Mouse (Mus musculus) macrophage (primary cell): ENCODE results near the gene Tnf. TPM values are rescaled to one million over a fixed set of nuclear protein-coding genes. Genes with fewer than 3 reads are reported as not detected.

Experiments
- H3K27ac ChIP-seq: fragments of 350-480 bp; formaldehyde crosslinking; 2 replicates; pipeline ENCODE4 v1.9.0; 2021
- H3K36me3 ChIP-seq: fragments of 350-480 bp; formaldehyde crosslinking; 2 replicates; pipeline ENCODE4 v1.9.0; 2021; ENCODE audit errors: inconsistent target
- H3K4me3 ChIP-seq: fragments of 350-480 bp; formaldehyde crosslinking; 2 replicates; pipeline ENCODE4 v1.9.0; 2021; ENCODE audit errors: inconsistent target
- H3K79me2 ChIP-seq: fragments of 350-480 bp; formaldehyde crosslinking; 2 replicates; pipeline ENCODE4 v1.9.0; 2021; ENCODE audit errors: inconsistent target
- WGBS: methylation state at CpG from one replicate; pipeline ENCODE4 v1.1.7; 2026; ENCODE audit warnings: inconsistent platforms; ENCODE audit not compliant: missing documents; 5-methylcytosine and 5-hydroxymethylcytosine counted together
- polyA plus RNA-seq: library from polyadenylated mRNA; stranded (reverse); fragments of 250-400 nt; gene quantifications from 3 replicates; pipeline ENCODE4 v1.2.4, GENCODE M21; 2018; ENCODE audit warnings: inconsistent platforms

Gene Tnf
- polyA plus RNA-seq, 1 experiment from 2014 or later: 20.0 TPM

- no peak overlapping the region for H3K4me3 ChIP-seq
- H3K79me2 ChIP-seq: peaks cover 97% of the 10 kb centered on the region
- peaks cover 30% of the 10 kb centered on the region for H3K36me3 ChIP-seq
- WGBS: 88% methylated on average over 5 of the region's 5 CpGs
- no peak overlapping the region for H3K27ac ChIP-seq
These were observed 23.6 kb upstream of the Tnf start for GRCm38 (mm10) chr17:35225456-35225855.

- Histone ChIP-seq H3K79me2 (peaks cover 88% of the 10 kb centered on the region), H3K27ac (no peak overlapping the region), H3K4me3 (no peak overlapping the region), H3K36me3 (peaks cover 25% of the 10 kb centered on the region)
- WGBS: 97% methylated on average over 4 of the region's 4 CpGs
These were observed 22.8 kb upstream of the Tnf start for GRCm38 (mm10) chr17:35224641-35225040.

GRCm38 (mm10) chr17:35222299-35222698, 20.5 kb upstream of the Tnf start:
- 26% methylated on average over 6 of the region's 6 CpGs for WGBS
- Histone ChIP-seq H3K4me3 (no peak overlapping the region), H3K79me2 (peaks cover 65% of the 10 kb centered on the region), H3K36me3 (0 out of 2 replicates have a peak, but pooled peaks cover 1% of the 10 kb centered on the region), H3K27ac (peak overlapping the region; percentile 68)

GRCm38 (mm10) chr17:35220156-35220952, 18.5 kb upstream of the Tnf start, which contains the start of gene Gm16181:
Gene Gm16181, plus strand, starts transcription at chr17:35220834.
- H3K79me2 ChIP-seq: peaks cover 46% of the 10 kb centered on the region
- H3K27ac ChIP-seq: peak within 1 kb of the TSS; percentile 94
- 53% methylated on average over 26 of the region's 28 CpGs for WGBS
- H3K36me3 ChIP-seq: no peaks in the 10 kb centered on the region
- no peak within 1 kb of the TSS for H3K4me3 ChIP-seq

GRCm38 (mm10) chr17:35219601-35220041, 17.8 kb upstream of the Tnf start:
- H3K27ac ChIP-seq: peak overlapping the region; percentile 94
- H3K79me2 ChIP-seq: peaks cover 38% of the 10 kb centered on the region
- H3K4me3 ChIP-seq: no peak overlapping the region
- WGBS: 0% methylated on average over 6 of the region's 6 CpGs
- no peaks in the 10 kb centered on the region for H3K36me3 ChIP-seq

- WGBS: 4% methylated on average over 18 of the region's 18 CpGs
- Histone ChIP-seq H3K4me3 (peak overlapping the region; percentile 14), H3K27ac (peak overlapping the region; percentile 94), H3K36me3 (no peaks in the 10 kb centered on the region), H3K79me2 (peaks cover 29% of the 10 kb centered on the region; the same call in 1 of the 2 replicates)
These were observed 16.8 kb upstream of the Tnf start for GRCm38 (mm10) chr17:35218516-35219193.

GRCm38 (mm10) chr17:35213071-35213470, 11.3 kb upstream of the Tnf start:
- no peak overlapping the region for H3K4me3 ChIP-seq
- H3K79me2 ChIP-seq: no peaks in the 10 kb centered on the region
- WGBS: 99% methylated on average over 5 of the region's 5 CpGs
- H3K27ac ChIP-seq: no peak overlapping the region
- no peaks in the 10 kb centered on the region for H3K36me3 ChIP-seq

GRCm38 (mm10) chr17:35210593-35210992, 8.8 kb upstream of the Tnf start:
- Histone ChIP-seq H3K4me3 (no peak overlapping the region), H3K36me3 (no peaks in the 10 kb centered on the region), H3K79me2 (no peaks in the 10 kb centered on the region), H3K27ac (peak overlapping the region; percentile 93)
- 63% methylated on average over 3 of the region's 3 CpGs for WGBS

- Histone ChIP-seq H3K27ac (peak overlapping the region; percentile 93), H3K36me3 (no peaks in the 10 kb centered on the region), H3K4me3 (peak overlapping the region; percentile 5; the same call in 1 of the 2 replicates), H3K79me2 (no peaks in the 10 kb centered on the region)
- 7% methylated on average over 12 of the region's 12 CpGs for WGBS
These were observed 8.2 kb upstream of the Tnf start for GRCm38 (mm10) chr17:35209785-35210535.

GRCm38 (mm10) chr17:35205380-35205769, 3.6 kb upstream of the Tnf start:
- Histone ChIP-seq H3K36me3 (no peaks in the 10 kb centered on the region), H3K4me3 (no peak overlapping the region)

GRCm38 (mm10) chr17:35204494-35205379, 2.9 kb upstream of the Tnf start, which contains the start of gene Lta:
Gene Lta, minus strand, starts transcription at chr17:35205351.
- Histone ChIP-seq H3K36me3 (peaks cover under 1% of the 10 kb centered on the region; the same call in 1 of the 2 replicates), H3K79me2 (peaks cover 18% of the 10 kb centered on the region), H3K27ac (no peak within 1 kb of the TSS), H3K4me3 (no peak within 1 kb of the TSS)
- 87% methylated on average over 17 of the region's 20 CpGs for WGBS

More at GRCm38 (mm10) chr17:35205380-35205769, 3.6 kb upstream of the Tnf start:
- Histone ChIP-seq H3K79me2 (peaks cover 12% of the 10 kb centered on the region), H3K27ac (no peak overlapping the region)
- WGBS: 87% methylated on average over 10 of the region's 10 CpGs

GRCm38 (mm10) chr17:35202442-35202841, 635 bp upstream of the Tnf start:
- peaks cover 31% of the 10 kb centered on the region for H3K79me2 ChIP-seq
- peak overlapping the region; percentile 99 for H3K27ac ChIP-seq
- peaks cover 7% of the 10 kb centered on the region; the same call in 1 of the 2 replicates for H3K36me3 ChIP-seq
- whole genome bisulfite sequencing: 87% methylated on average over 4 of the region's 4 CpGs
- H3K4me3 ChIP-seq: peak overlapping the region; percentile 92; the same call in 1 of the 2 replicates

- Histone ChIP-seq H3K36me3 (peaks cover 7% of the 10 kb centered on the region; the same call in 1 of the 2 replicates), H3K4me3 (peak overlapping the region; percentile 92), H3K27ac (peak overlapping the region; percentile 99), H3K79me2 (peaks cover 31% of the 10 kb centered on the region)
- WGBS: 0% methylated on average over 11 of the region's 11 CpGs
These were observed 679 bp downstream of the Tnf start for GRCm38 (mm10) chr17:35201128-35201527.
